ENCODE assay signal across 10 mouse cellular contexts in genomic region chr11:87453216-87454034, GRCm38 (mm10). TPM values are rescaled to one million over a fixed set of nuclear protein-coding genes. Genes with fewer than 3 reads are reported as not detected.
DNase-seq lines count a peak whose midpoint lies in the region; ATAC-seq and TF ChIP-seq lines count a peak whose summit lies in the region.
"Had no signal": no experiment of that assay in that cellular context is flagged by ENCODE, and none has a peak within 500 bp of the region (broad histone marks: within the 10 kb centered on the region; RNA-seq: fewer than 3 reads in every experiment).

No protein-coding gene starts in this region.

- no peak overlapping the region for H3K9ac ChIP-seq in lung, embryonic 14.5 days
- H3K9ac ChIP-seq in lung, postnatal 0 days (replicated peaks; ENCODE audit: low read depth): no peak overlapping the region
- no peak overlapping the region for H3K9ac ChIP-seq in embryonic facial prominence, embryonic 12.5 days
- no peak overlapping the region for H3K9ac ChIP-seq in kidney, postnatal 0 days (ENCODE audit: low read depth, low read length)

- TF ChIP-seq EP300 in lung, postnatal 0 days (IDR thresholded peaks at IDR 0.05): no peak

- DNase-seq in lung, embryonic 14.5 days: no peak
- DNase-seq in lung, postnatal 0 days (ENCODE audit: low spot score): no peak
- DNase-seq in kidney, postnatal 0 days (ENCODE audit: low spot score): peak; percentile 58
- DNase-seq in naive thymus-derived CD4-positive, alpha-beta T cell, adult 2 months (ENCODE audit: low read depth): peak; percentile 57
- no peak for DNase-seq in right cerebral cortex, postnatal 25 days
- DNase-seq in layer of hippocampus, postnatal 25 days (ENCODE audit: extremely low spot score in 1 of 2, low spot score in 1 of 2): no peak
- no peak for DNase-seq in frontal cortex, postnatal 10 days (ENCODE audit: low spot score in 2 of 2)
- DNase-seq: retina, postnatal 1 day; thymus, adult 2 months had no signal

- H3K9me3 ChIP-seq in lung, embryonic 14.5 days (ENCODE audit: low read depth, low read length): no peaks in the 10 kb centered on the region
- H3K9me3 ChIP-seq in lung, postnatal 0 days (ENCODE audit: low read length): no peaks in the 10 kb centered on the region
- no peaks in the 10 kb centered on the region for H3K9me3 ChIP-seq in embryonic facial prominence, embryonic 12.5 days
- H3K9me3 ChIP-seq in kidney, postnatal 0 days (replicated peaks; ENCODE audit: low read length): no peaks in the 10 kb centered on the region

- no peak for TF ChIP-seq CTCF in lung, embryonic 14.5 days (IDR thresholded peaks at IDR 0.05; ENCODE audit: low read depth)
- TF ChIP-seq CTCF in lung, postnatal 0 days (IDR thresholded peaks at IDR 0.05): no peak
- TF ChIP-seq CTCF in kidney, postnatal 0 days (IDR thresholded peaks at IDR 0.05; ENCODE audit: low read depth): no peak

- no peaks in the 10 kb centered on the region for H3K36me3 ChIP-seq in lung, embryonic 14.5 days (ENCODE audit: insufficient read depth)
- H3K36me3 ChIP-seq in lung, postnatal 0 days (ENCODE audit: insufficient read depth, low read length): no peaks in the 10 kb centered on the region
- H3K36me3 ChIP-seq in embryonic facial prominence, embryonic 12.5 days: no peaks in the 10 kb centered on the region
- H3K36me3 ChIP-seq in kidney, postnatal 0 days (ENCODE audit: insufficient read depth, low read length): no peaks in the 10 kb centered on the region

- no peak for ATAC-seq in lung, embryonic 14.5 days (ENCODE audit: insufficient read depth)
- ATAC-seq in lung, postnatal 0 days: no peak
- no peak for ATAC-seq in embryonic facial prominence, embryonic 12.5 days (ENCODE audit: insufficient number of reproducible peaks, insufficient read depth, low FRiP score, low TSS enrichment)
- no peak for ATAC-seq in kidney, postnatal 0 days (replicated peaks; ENCODE audit: low FRiP score, low read depth)

- no peak overlapping the region for H3K4me3 ChIP-seq in lung, embryonic 14.5 days (ENCODE audit: low read depth, low read length)
- H3K4me3 ChIP-seq in lung, postnatal 0 days (ENCODE audit: low read depth, low read length): no peak overlapping the region
- no peak overlapping the region for H3K4me3 ChIP-seq in embryonic facial prominence, embryonic 12.5 days
- H3K4me3 ChIP-seq in kidney, postnatal 0 days (replicated peaks; ENCODE audit: low read depth, low read length): no peak overlapping the region

- WGBS in lung, embryonic 14.5 days: 14% methylated on average over 13 of the region's 13 CpGs
- 12% methylated on average over 13 of the region's 13 CpGs for WGBS in lung, postnatal 0 days
- WGBS in embryonic facial prominence, embryonic 12.5 days: 18% methylated on average over 13 of the region's 13 CpGs
- 11% methylated on average over 13 of the region's 13 CpGs for WGBS in kidney, postnatal 0 days

- H3K4me1 ChIP-seq in lung, embryonic 14.5 days (ENCODE audit: insufficient read depth): no peaks in the 10 kb centered on the region
- no peaks in the 10 kb centered on the region for H3K4me1 ChIP-seq in lung, postnatal 0 days (ENCODE audit: insufficient read depth, low read depth, low read length)
- peaks cover 7% of the 10 kb centered on the region; the same call in 1 of the 2 replicates for H3K4me1 ChIP-seq in embryonic facial prominence, embryonic 12.5 days
- H3K4me1 ChIP-seq in kidney, postnatal 0 days (replicated peaks; ENCODE audit: insufficient read depth, low read length): 0 out of 2 replicates have a peak, but pooled peaks cover 11% of the 10 kb centered on the region

- 0 out of 2 replicates have a peak overlapping the region, but pooled peaks have one; percentile 26 for H3K27ac ChIP-seq in lung, embryonic 14.5 days (ENCODE audit: low read depth)
- H3K27ac ChIP-seq in lung, postnatal 0 days (ENCODE audit: low read length): no peak overlapping the region
- H3K27ac ChIP-seq in embryonic facial prominence, embryonic 12.5 days: no peak overlapping the region
- H3K27ac ChIP-seq in kidney, postnatal 0 days: no peak overlapping the region

- no peaks in the 10 kb centered on the region for H3K27me3 ChIP-seq in lung, embryonic 14.5 days (ENCODE audit: insufficient read depth, low read length)
- no peaks in the 10 kb centered on the region for H3K27me3 ChIP-seq in lung, postnatal 0 days (replicated peaks; ENCODE audit: insufficient read depth, low read length)
- no peaks in the 10 kb centered on the region for H3K27me3 ChIP-seq in embryonic facial prominence, embryonic 12.5 days
- H3K27me3 ChIP-seq in kidney, postnatal 0 days (ENCODE audit: insufficient read depth, low read length): no peaks in the 10 kb centered on the region

- H3K4me2 ChIP-seq in lung, embryonic 14.5 days: no peak overlapping the region
- H3K4me2 ChIP-seq in lung, postnatal 0 days (replicated peaks; ENCODE audit: low read depth, low read length): no peak overlapping the region
- H3K4me2 ChIP-seq in embryonic facial prominence, embryonic 12.5 days (replicated peaks): peak overlapping the region; percentile 14
- H3K4me2 ChIP-seq in kidney, postnatal 0 days (ENCODE audit: low read length): peak overlapping the region; percentile 23; the same call in 1 of the 2 replicates

RNA-seq across cellular contexts. Expression of gene Tex14, which starts 48.6 kb away (rescaled TPM):
- 0.21 and 0.72 TPM in 2 replicates for polyA plus RNA-seq in lung, embryonic 14.5 days (2014; fragmentation: Nextera tagmentation; extraction: Ambion mirVana)
- 1.1 and 2.7 TPM in 2 replicates for polyA plus RNA-seq in lung, postnatal 0 days (2015; fragmentation: Nextera tagmentation; extraction: Ambion mirVana)
- polyA plus RNA-seq in embryonic facial prominence, embryonic 12.5 days (2016; fragmentation: Nextera tagmentation; extraction: Ambion mirVana): 0.64 and 0.99 TPM in 2 replicates
- 0.55 and 0.57 TPM in 2 replicates for polyA plus RNA-seq in kidney, postnatal 0 days (2015; fragmentation: Nextera tagmentation; extraction: Ambion mirVana)
- under 1 TPM; 0.37 to 0.82 TPM for total RNA-seq in layer of hippocampus, postnatal 25 days (2021)

RNA-seq across cellular contexts. Expression of gene Rad51c, which starts 48.7 kb away (rescaled TPM):
- polyA plus RNA-seq in lung, embryonic 14.5 days (2014; fragmentation: Nextera tagmentation; extraction: Ambion mirVana): 9.9 and 11.0 TPM in 2 replicates
- 1.2 and 1.7 TPM in 2 replicates for polyA plus RNA-seq in lung, postnatal 0 days (2015; fragmentation: Nextera tagmentation; extraction: Ambion mirVana)
- 10.6 TPM in 2 replicates for polyA plus RNA-seq in embryonic facial prominence, embryonic 12.5 days (2016; fragmentation: Nextera tagmentation; extraction: Ambion mirVana)
- polyA plus RNA-seq in kidney, postnatal 0 days (2015; fragmentation: Nextera tagmentation; extraction: Ambion mirVana): 3.5 and 4.7 TPM in 2 replicates
- total RNA-seq in layer of hippocampus, postnatal 25 days (2021): 1 to 10 TPM; 3.5 to 4.4 TPM

Comparison
In these comparisons a context has a peak if more than half of its experiments do, and no peak if none do; other contexts are left out.
1. DNase-seq: peak in kidney, postnatal 0 days (single experiment) and naive thymus-derived CD4-positive, alpha-beta T cell, adult 2 months (single experiment); none in lung, embryonic 14.5 days (single experiment), lung, postnatal 0 days (single experiment), right cerebral cortex, postnatal 25 days (single experiment), layer of hippocampus, postnatal 25 days (0 of 2) and frontal cortex, postnatal 10 days (0 of 2).
2. H3K4me2 ChIP-seq: peak in embryonic facial prominence, embryonic 12.5 days (single experiment) and kidney, postnatal 0 days (single experiment); none in lung, embryonic 14.5 days (single experiment) and lung, postnatal 0 days (single experiment).